Mouse (Mus musculus) limb, embryonic 15.5 days (tissue): ENCODE measurements around the gene Pim3. TPM values are rescaled to one million over a fixed set of nuclear protein-coding genes. Genes with fewer than 3 reads are reported as not detected.

Experiments used
- ATAC-seq: fragments of 200-750 bp; cut with Nextera tagmentation; 2 replicates; pipeline ENCODE4 v1.8.0; 2017; ENCODE audit warnings: low read depth, moderate TSS enrichment; ENCODE audit not compliant: insufficient number of reproducible peaks, low FRiP score, low TSS enrichment
- H3K27ac ChIP-seq: fragments of 300-500 bp; sonication (generic); 2 replicates; pipeline ENCODE4 v1.5.1; 2015; ENCODE audit warnings: moderate library complexity, mild to moderate bottlenecking, inconsistent platforms
- H3K27me3 ChIP-seq: fragments of 300-500 bp; sonication (generic); 2 replicates; pipeline ENCODE4 v1.6.1; 2015; ENCODE audit warnings: inconsistent platforms
- H3K36me3 ChIP-seq: fragments of 300-500 bp; sonication (generic); 2 replicates; pipeline ENCODE4 v1.6.1; 2015; ENCODE audit warnings: inconsistent platforms
- H3K4me1 ChIP-seq: fragments of 300-500 bp; sonication (generic); 2 replicates; pipeline ENCODE4 v1.6.1; 2015; ENCODE audit warnings: inconsistent platforms
- H3K4me2 ChIP-seq: fragments of 300-500 bp; sonication (generic); 2 replicates; pipeline ENCODE4 v1.6.1; 2015; ENCODE audit warnings: mild to moderate bottlenecking, inconsistent platforms
- H3K4me3 ChIP-seq: fragments of 300-500 bp; sonication (generic); 2 replicates; pipeline ENCODE4 v1.5.1; 2015; ENCODE audit warnings: mild to moderate bottlenecking, inconsistent platforms
- H3K9ac ChIP-seq: fragments of 300-500 bp; sonication (generic); 2 replicates; pipeline ENCODE4 v1.6.1; 2015; ENCODE audit warnings: inconsistent platforms
- H3K9me3 ChIP-seq: fragments of 300-500 bp; sonication (generic); 2 replicates; pipeline ENCODE4 v1.6.1; 2016; ENCODE audit warnings: inconsistent platforms
- WGBS: fragments of 180-500 bp; shearing (Covaris S2); methylation state at CpG from one replicate; pipeline ENCODE4 v1.1.7; 2015; 5-methylcytosine and 5-hydroxymethylcytosine counted together
- polyA plus RNA-seq: library from polyadenylated mRNA; unstranded; fragments of >200 nt; fragmentation: Nextera tagmentation; extraction: Ambion mirVana; gene quantifications from 2 replicates; pipeline ENCODE4 v1.2.1, GENCODE M21; 2015

Pim3 gene
- polyA plus RNA-seq, 1 experiment from 2014 or later: 52.9 TPM

DNA sequence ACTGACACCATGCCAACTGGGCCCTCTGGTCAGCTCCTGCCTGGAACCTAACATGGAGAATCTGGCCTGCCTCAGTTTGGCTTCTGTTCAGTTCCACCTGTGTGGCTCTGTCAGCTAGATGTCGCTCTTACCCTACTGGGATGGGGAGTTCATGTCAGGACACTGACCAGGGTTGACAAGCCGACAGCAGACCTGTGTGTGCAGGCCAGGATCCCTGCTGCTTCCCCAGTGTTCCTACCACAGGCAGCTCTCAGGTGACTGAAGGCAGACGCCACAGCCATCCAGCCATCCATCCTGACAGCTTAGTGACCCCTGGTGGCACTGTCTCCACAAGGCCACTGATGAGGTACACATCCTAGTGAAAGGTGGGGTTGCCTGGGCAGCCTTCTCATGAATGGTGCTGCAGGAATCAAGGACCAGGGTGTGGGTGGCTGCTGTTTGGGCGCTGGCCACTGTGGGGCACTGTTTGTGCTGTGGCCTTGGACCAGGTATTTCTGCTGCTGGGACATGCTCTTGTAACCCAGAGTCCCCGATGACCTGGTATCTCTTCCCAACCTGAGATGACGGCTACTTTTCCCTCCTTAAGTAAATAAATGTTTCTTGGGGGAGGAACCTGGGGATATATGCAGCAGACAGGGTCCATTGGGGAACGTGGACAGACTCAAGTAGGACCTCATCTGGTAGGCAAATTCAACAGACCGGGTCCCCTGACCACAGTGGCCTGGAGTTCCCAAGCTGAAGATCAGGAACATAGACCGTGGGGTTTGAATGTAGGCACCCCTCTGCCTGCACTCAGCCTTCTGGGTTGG, 33.8 kb upstream of the Pim3 start:
- no peak for ATAC-seq
- 25% methylated on average over 9 of the region's 9 CpGs for WGBS

DNA sequence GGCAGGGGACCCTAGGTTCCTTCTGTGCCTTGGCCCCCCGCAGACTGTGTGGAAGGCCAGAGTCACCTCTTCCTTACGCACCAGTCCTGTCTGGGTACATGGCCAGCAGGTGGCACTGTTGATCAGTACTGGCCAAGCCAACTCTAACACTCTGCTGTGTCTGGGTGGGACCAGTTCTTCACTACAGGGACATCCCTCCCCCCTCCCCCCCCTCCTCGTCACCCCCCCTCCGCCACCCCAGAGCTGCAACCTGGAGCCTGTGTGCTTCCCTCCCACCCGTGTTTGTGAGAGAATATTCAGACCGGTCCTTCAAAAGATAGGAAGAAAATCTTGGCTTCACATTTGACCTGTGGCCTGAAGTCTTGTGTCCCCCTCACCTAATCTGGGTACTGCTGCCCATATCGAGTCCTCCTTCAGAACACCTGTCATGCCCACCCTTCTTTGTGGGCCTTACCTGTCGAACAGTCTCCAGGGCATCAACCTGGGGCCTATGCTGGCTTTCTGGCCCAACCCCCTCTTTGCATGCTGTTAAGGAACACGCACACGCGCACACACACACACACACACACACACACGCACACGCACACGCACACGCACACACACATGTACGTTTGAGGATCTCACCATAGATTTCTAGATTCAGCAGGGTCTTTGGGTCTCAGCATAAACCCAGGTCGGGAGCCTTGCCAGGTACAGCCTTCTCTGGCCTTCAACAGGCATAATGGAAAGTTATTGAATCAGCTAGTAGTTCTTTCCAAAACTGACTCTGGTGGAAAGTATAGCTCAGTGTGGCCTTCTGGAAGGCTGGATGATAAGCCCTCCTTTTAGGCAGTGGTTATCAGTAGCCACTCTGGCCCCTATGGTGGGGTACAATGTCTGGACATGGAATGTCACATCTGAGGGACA, 32.9 kb upstream of the Pim3 start:
- Histone ChIP-seq H3K27ac (peak overlapping the region; percentile 38; the same call in 1 of the 2 replicates), H3K9ac (no peak overlapping the region), H3K27me3 (no peaks in the 10 kb centered on the region), H3K4me1 (peaks cover 15% of the 10 kb centered on the region), H3K36me3 (peaks cover 23% of the 10 kb centered on the region), H3K9me3 (no peaks in the 10 kb centered on the region), H3K4me3 (no peak overlapping the region), H3K4me2 (no peak overlapping the region)
- WGBS: 53% methylated on average over 17 of the region's 17 CpGs
- peak; percentile 55; the same call in 1 of the 2 replicates for ATAC-seq

More for the DNA sequence above, 33.8 kb upstream of the Pim3 start:
- Histone ChIP-seq H3K4me1 (peaks cover 15% of the 10 kb centered on the region), H3K27me3 (no peaks in the 10 kb centered on the region), H3K9ac (no peak overlapping the region), H3K27ac (no peak overlapping the region), H3K36me3 (peaks cover 30% of the 10 kb centered on the region), H3K4me3 (no peak overlapping the region), H3K9me3 (no peaks in the 10 kb centered on the region), H3K4me2 (no peak overlapping the region)

DNA sequence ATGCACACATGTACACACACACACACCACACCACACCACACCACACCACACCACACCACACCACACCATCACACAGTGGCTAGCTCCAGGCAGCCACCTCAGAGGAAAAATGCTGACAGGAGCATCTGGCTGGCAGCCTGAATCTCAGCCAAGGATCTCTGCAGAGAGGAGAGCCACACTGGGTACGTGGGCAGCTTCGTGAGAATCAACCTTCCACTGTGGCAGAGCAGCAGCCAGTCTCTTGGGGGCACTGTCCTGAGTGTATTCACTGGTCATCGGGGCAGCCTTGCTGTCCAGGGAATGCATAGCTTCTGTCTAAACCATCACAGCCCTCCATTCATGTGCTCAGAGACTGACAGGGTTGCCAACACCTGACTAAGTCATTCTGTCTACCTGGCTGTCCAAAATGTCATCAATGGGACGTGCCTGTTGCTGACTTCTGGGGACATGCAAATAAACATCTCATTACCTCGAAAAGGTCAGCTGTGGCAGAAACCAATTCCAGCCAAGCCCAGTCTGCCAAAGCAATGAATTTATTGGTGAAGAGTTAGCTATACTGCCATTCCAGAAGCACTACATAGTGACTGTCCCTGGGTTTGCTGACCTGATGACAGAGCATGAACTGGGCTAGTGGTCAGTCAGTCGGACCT, 32.1 kb upstream of the Pim3 start:
- 67% methylated on average over 6 of the region's 6 CpGs for WGBS
- H3K4me1 ChIP-seq: peaks cover 15% of the 10 kb centered on the region
- ATAC-seq: no peak
- H3K36me3 ChIP-seq: peaks cover 14% of the 10 kb centered on the region
- no peaks in the 10 kb centered on the region for H3K27me3 ChIP-seq
- H3K4me2 ChIP-seq: no peak overlapping the region
- no peak overlapping the region for H3K9ac ChIP-seq
- H3K9me3 ChIP-seq: no peaks in the 10 kb centered on the region
- peak overlapping the region; percentile 38; the same call in 1 of the 2 replicates for H3K27ac ChIP-seq
- H3K4me3 ChIP-seq: no peak overlapping the region

DNA sequence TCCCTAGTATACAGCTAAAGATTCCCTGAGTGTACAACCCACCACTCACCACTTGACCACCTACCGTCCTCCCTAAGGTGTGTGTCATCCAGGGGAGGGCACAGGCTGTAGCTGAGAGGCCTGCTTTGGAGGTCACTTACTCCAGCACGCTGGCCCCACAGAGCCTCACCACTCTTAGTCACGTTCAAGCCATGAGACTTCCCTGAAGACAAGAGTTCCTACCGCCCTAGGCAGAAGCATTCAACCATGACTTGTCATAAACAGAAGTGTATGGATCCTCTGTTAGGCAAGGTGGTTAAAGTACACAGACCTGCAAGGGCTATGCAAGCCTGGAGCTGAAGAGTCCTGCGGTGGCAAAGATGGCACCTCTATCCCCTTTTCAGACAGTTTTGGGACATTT, 31.3 kb upstream of the Pim3 start:
- Histone ChIP-seq H3K9ac (no peak overlapping the region), H3K27me3 (no peaks in the 10 kb centered on the region), H3K27ac (no peak overlapping the region), H3K4me1 (peaks cover 15% of the 10 kb centered on the region), H3K4me3 (no peak overlapping the region), H3K4me2 (no peak overlapping the region), H3K9me3 (no peaks in the 10 kb centered on the region), H3K36me3 (peaks cover 6% of the 10 kb centered on the region)
- no peak for ATAC-seq
- 80% methylated on average over 5 of the region's 5 CpGs for WGBS

DNA sequence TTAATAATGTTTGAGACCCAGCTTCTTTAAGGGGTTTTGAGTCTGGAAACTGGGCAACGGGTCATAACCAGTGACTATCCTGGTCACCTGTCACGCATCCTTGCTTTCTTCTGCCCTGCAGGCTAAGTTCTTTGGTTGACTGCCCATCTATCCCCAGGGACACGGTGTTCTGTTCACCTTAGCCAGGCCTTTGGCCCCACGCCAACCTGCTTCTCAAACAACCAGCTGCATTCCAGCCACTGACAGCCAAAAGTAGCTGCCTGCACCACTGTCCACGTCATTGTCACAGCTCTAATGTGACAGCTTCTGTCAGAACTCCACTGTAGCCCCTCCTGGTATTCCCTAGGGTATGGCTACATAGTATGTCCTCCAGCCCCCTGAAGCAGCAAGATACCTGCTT, 30.5 kb upstream of the Pim3 start:
- no peak for ATAC-seq
- H3K4me1 ChIP-seq: peaks cover 15% of the 10 kb centered on the region
- H3K9me3 ChIP-seq: no peaks in the 10 kb centered on the region
- WGBS: 58% methylated on average over 5 of the region's 5 CpGs
- H3K9ac ChIP-seq: no peak overlapping the region
- no peak overlapping the region for H3K4me3 ChIP-seq
- no peaks in the 10 kb centered on the region for H3K27me3 ChIP-seq
- no peaks in the 10 kb centered on the region for H3K36me3 ChIP-seq
- no peak overlapping the region for H3K4me2 ChIP-seq
- no peak overlapping the region for H3K27ac ChIP-seq

DNA sequence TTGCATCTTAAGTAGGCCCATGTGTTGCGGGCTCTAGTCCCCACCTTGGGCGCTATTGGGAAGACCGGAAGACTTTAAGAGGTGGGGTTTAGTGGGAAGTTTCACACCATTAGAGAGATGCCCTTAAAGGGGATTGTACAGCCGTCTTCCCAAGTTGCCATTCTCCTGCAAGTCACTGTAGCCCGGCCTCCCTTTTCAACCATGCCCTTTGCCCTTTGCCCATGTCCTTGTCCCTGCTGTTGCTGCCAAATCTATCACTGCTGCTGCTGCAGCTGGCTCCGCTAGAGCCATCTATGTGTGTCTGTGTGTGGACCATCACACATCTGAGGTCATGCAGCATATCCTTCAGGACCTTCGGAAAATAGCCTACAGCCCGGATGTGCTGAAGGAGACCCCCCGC, 29.4 kb upstream of the Pim3 start:
- no peak for ATAC-seq
- H3K9me3 ChIP-seq: no peaks in the 10 kb centered on the region
- H3K36me3 ChIP-seq: no peaks in the 10 kb centered on the region

DNA sequence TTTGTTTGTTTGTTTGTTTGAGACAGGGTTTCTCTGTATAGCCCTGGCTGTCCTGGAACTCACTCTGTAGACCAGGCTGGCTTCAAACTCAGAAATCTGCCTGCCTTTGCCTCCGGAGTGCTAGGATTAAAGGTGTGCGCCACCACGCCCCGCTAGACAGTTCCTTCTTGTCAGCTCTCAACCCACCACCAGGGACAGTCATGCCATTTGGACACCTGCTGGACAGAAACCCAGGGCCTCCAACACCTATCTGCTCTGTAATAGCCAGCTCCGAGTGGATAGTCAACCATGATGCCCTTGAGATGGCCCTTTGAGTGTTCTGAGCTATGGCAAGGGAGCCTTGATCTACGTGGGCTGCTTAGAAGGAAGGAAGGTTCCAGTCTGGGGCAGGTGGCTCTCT, 26.0 kb upstream of the Pim3 start:
- Histone ChIP-seq H3K27ac (no peak overlapping the region), H3K9me3 (no peaks in the 10 kb centered on the region), H3K9ac (no peak overlapping the region), H3K27me3 (no peaks in the 10 kb centered on the region), H3K4me1 (peaks cover 33% of the 10 kb centered on the region), H3K4me3 (no peak overlapping the region), H3K4me2 (no peak overlapping the region), H3K36me3 (no peaks in the 10 kb centered on the region)
- 77% methylated on average over 6 of the region's 6 CpGs for WGBS
- no peak for ATAC-seq

More for the DNA sequence above, 29.4 kb upstream of the Pim3 start:
- H3K4me3 ChIP-seq: no peak overlapping the region
- 73% methylated on average over 9 of the region's 9 CpGs for WGBS
- H3K27me3 ChIP-seq: no peaks in the 10 kb centered on the region
- no peak overlapping the region for H3K4me2 ChIP-seq
- H3K27ac ChIP-seq: no peak overlapping the region
- H3K9ac ChIP-seq: no peak overlapping the region
- H3K4me1 ChIP-seq: peaks cover 24% of the 10 kb centered on the region

DNA sequence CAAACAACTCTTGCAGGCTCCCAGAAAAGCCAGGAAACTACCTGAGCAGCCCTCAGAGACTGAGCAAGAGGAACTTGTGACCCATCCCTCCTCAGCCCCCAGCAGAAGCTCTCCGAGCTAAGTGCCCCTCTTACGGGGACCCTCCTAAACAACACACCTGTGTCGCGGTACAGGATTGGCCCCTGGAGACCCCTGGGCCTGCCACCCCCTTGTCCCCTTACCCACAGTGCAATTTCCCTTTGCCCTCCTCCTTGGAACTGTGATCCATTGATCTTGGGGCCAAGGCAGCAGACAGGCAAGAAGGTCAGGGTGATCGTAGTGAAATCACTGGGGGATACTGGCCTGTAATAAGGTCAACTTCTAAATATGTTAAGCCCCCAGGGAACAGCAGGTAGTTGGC, 25.4 kb upstream of the Pim3 start:
- Histone ChIP-seq H3K9me3 (no peaks in the 10 kb centered on the region), H3K9ac (no peak overlapping the region), H3K36me3 (no peaks in the 10 kb centered on the region), H3K4me1 (peaks cover 35% of the 10 kb centered on the region), H3K4me2 (no peak overlapping the region), H3K27ac (no peak overlapping the region), H3K4me3 (no peak overlapping the region), H3K27me3 (no peaks in the 10 kb centered on the region)
- WGBS: 52% methylated on average over 5 of the region's 5 CpGs
- no peak for ATAC-seq

DNA sequence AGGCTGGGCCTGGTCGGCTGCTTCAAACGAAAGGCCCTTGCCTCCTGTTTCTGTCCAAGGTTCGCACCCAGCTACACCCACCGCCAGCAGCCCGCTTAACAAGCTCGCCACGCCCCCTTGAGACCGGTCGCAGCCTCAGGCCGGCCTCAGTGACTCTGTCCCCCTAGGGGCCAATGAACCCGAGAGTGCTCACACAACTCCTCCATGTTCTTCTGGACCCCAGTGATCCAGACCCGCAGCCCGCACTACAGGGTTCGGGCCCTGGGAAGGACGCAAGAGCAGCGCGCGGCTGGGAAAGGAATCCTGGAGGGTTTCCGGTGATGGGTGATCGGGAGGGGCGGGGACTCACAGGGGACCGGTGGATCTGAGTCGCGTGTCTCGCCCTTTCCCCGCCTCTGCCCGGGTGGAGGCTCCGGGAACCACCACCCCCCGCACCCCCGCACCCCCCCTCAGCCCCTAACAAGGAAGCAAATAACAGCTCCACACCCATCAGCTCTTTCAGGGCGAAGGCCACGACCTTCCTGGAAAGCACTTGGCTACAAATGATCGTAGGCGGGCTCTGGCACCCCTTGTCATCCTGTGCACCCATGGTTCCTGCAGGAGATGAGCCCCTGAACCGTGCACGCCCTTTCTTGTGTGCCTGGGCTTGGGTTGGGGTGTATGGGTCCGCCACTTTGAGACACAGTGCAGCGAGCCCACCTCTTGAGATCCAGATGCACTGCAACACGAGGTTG, 24.6 kb upstream of the Pim3 start:
- H3K27me3 ChIP-seq: no peaks in the 10 kb centered on the region
- no peaks in the 10 kb centered on the region for H3K36me3 ChIP-seq
- H3K9me3 ChIP-seq: no peaks in the 10 kb centered on the region
- peak; percentile 32; the same call in 1 of the 2 replicates for ATAC-seq
- H3K27ac ChIP-seq: peak overlapping the region; percentile 27; the same call in 1 of the 2 replicates
- peak overlapping the region; percentile 23; the same call in 1 of the 2 replicates for H3K9ac ChIP-seq
- WGBS: 2% methylated on average over 39 of the region's 39 CpGs
- H3K4me3 ChIP-seq: peak overlapping the region; percentile 45
- H3K4me2 ChIP-seq: peak overlapping the region; percentile 70
- H3K4me1 ChIP-seq: peaks cover 37% of the 10 kb centered on the region

DNA sequence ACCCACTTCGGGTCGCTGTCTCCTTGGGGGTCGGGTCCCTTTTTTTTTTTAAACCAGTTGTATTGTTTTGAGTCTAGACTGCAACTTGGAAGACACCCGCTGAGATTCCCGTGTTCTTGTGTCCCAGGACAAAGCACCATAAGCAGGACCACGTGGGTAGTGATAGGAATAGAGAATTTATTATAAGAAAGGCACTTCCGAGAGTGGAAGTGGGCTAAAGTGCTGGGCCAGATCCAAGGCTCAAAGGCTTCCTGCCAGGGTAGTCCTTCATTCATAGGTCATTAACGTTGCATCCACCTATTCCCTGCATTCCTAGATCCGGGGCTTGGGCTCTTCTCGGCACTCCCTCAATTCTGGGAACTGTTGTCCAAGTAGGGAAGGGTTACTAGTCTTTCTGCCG, 24.0 kb upstream of the Pim3 start:
- H3K27ac ChIP-seq: no peak overlapping the region
- H3K4me3 ChIP-seq: peak overlapping the region; percentile 45
- ATAC-seq: no peak
- H3K9ac ChIP-seq: no peak overlapping the region
- H3K4me2 ChIP-seq: peak overlapping the region; percentile 70
- peaks cover 37% of the 10 kb centered on the region for H3K4me1 ChIP-seq
- no peaks in the 10 kb centered on the region for H3K9me3 ChIP-seq
- no peaks in the 10 kb centered on the region for H3K27me3 ChIP-seq
- H3K36me3 ChIP-seq: no peaks in the 10 kb centered on the region
- WGBS: 3% methylated on average over 11 of the region's 11 CpGs

DNA sequence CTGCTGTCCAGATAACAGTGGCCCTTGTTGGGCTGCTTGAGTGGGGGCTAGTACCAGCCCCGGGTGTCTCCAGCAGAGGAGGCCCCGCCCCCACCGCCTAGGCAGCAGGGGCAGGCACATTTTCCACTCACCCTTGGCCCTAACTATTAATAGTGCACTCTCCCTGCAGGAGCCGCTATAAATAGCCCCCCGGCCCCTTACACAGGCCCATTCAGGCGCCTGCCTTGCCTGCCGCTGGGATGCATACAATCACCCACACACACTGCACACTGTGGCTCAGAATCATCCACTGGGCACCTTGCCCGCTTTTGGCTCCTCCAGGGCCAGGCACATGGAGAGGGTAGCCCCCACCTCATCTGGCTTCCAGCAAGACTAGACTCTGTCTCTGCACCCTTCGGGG, 22.7 kb upstream of the Pim3 start:
- 22% methylated on average over 9 of the region's 9 CpGs for WGBS
- Histone ChIP-seq H3K4me2 (no peak overlapping the region), H3K9me3 (no peaks in the 10 kb centered on the region), H3K4me3 (no peak overlapping the region), H3K27ac (peak overlapping the region; percentile 81), H3K27me3 (no peaks in the 10 kb centered on the region), H3K36me3 (no peaks in the 10 kb centered on the region), H3K9ac (no peak overlapping the region), H3K4me1 (peaks cover 44% of the 10 kb centered on the region)
- peak; percentile 82 for ATAC-seq
